Mouse (Mus musculus): ENCODE measurements around the gene Olfr91. TPM values are rescaled to one million over a fixed set of nuclear protein-coding genes. Genes with fewer than 3 reads are reported as not detected.
A peak's percentile ranks its signal among the peaks of the same experiment; 100 is the strongest.

Gene Olfr91
- polyA plus RNA-seq, 1 experiment: not detected

DNA sequence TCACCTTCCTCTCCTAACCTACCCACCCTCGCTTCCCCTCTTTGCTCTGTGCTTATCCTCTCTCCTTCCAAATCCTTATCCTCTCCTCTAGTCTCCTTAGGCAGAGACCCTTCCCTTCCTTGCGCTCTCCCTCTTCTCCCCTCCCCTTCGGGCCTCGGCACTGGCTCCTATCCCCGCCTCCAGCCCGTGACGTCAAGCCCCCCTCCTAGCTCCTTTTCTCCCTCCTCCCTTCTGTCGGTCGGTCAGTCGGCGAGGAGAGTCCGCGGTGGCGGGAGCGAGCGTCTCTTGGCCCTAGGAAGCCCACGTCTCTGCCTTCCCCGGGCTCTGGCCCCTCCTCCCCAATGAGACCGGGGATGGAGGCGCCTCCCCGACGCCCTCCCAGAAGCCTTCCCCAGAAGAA is 47.7 kb downstream of the Olfr91 start:
- no peak overlapping the region for H3K27ac ChIP-seq (ENCODE audit: insufficient read depth, low read length)
- peaks cover 16% of the 10 kb centered on the region for H3K4me1 ChIP-seq (ENCODE audit: control insufficient read depth, insufficient read depth, insufficient read length)
- peak in 1 of 2 experiments; percentile 41 for DNase-seq (ENCODE audit: low read depth in 1 of 2, low spot score in 2 of 2)
- TF ChIP-seq CTCF (IDR thresholded peaks at IDR 0.05; ENCODE audit: extremely low read depth, insufficient read depth, insufficient read length, insufficient replicate concordance) (no peak), POLR2A (IDR thresholded peaks at IDR 0.05; ENCODE audit: low read depth, low read length) (0 out of 2 replicates have a peak, but pooled peaks have one; percentile 4)
- 5% methylated on average over 22 of the region's 22 CpGs for WGBS
- peaks cover 3% of the 10 kb centered on the region; the same call in 1 of the 2 replicates for H3K36me3 ChIP-seq (ENCODE audit: control insufficient read depth, insufficient read depth, low read length)
- H3K4me3 ChIP-seq (ENCODE audit: extremely low read depth, insufficient read depth, insufficient read length): peak overlapping the region; percentile 43; the same call in 1 of the 2 replicates
- peaks cover 5% of the 10 kb centered on the region; the same call in 1 of the 2 replicates for H3K27me3 ChIP-seq (ENCODE audit: control insufficient read depth, insufficient read depth, low read length)

DNA sequence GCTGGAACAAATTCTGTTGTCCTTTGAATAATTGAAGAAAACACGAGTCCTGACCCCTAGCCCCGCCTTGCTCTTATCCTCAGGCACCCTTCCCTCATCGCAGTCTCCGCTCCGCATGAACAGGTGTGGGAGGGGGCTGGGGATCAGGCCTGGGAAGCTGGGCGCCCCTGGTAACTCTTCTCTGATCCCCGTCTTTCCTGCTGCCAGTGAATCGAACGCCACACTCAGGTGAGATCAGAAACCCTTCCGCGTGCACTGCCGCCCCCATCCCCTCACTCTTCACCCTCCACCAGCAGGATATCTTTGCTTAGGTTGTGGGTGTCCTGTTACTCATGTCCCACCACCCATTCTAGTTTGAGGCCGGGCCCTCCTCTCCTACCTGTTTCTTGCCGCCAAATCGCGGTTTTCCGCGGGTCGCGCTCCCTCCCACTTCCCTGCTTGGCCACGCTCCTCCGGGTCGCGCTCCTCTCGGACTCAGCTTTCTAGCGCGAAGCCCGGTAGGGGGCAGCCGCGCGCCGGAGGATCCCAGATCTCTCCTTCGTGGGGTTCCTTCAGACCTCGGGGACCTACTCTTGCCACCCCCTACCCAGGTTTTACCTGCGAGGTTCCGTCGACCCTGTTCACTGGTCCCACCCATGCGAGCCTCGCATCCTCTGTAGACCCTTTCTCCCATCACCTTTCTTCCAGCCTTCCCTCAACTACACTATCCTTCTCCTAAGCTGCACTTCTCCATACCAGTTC is 48.3 kb downstream of the Olfr91 start:
- DNase-seq (ENCODE audit: low read depth in 1 of 2, low spot score in 2 of 2): peak in 1 of 2 experiments; percentile 43
- Histone ChIP-seq H3K4me3 (ENCODE audit: extremely low read depth, insufficient read depth, insufficient read length) (peak overlapping the region; percentile 43; the same call in 1 of the 2 replicates), H3K36me3 (ENCODE audit: control insufficient read depth, insufficient read depth, low read length) (peaks cover 1% of the 10 kb centered on the region; the same call in 1 of the 2 replicates), H3K27me3 (ENCODE audit: control insufficient read depth, insufficient read depth, low read length) (peaks cover 5% of the 10 kb centered on the region; the same call in 1 of the 2 replicates), H3K27ac (ENCODE audit: insufficient read depth, low read length) (no peak overlapping the region), H3K4me1 (ENCODE audit: control insufficient read depth, insufficient read depth, insufficient read length) (peaks cover 16% of the 10 kb centered on the region)
- TF ChIP-seq POLR2A (IDR thresholded peaks at IDR 0.05; ENCODE audit: low read depth, low read length) (no peak), CTCF (IDR thresholded peaks at IDR 0.05; ENCODE audit: extremely low read depth, insufficient read depth, insufficient read length, insufficient replicate concordance) (peak; percentile 17; the same call in 1 of the 2 replicates)
- whole genome bisulfite sequencing: 18% methylated on average over 39 of the region's 39 CpGs

DNA sequence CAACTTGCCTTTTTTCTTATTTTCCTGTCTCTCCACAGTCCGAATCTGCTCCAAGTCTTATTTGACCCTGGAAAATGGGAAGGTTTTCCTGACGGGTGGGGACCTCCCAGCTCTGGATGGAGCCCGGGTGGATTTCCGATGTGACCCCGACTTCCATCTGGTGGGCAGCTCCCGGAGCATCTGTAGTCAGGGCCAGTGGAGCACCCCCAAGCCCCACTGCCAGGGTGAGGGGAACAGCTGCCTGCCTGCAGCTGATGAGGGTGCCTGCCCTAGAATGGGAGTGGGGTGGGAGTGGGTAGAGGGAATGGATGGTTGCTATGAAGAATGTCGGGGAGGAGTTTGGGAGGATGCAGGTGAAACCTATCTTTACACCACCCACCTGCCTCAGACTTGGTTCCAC is 49.7 kb downstream of the Olfr91 start:
- Histone ChIP-seq H3K27me3 (ENCODE audit: control insufficient read depth, insufficient read depth, low read length) (peaks cover 5% of the 10 kb centered on the region; the same call in 1 of the 2 replicates), H3K4me3 (ENCODE audit: extremely low read depth, insufficient read depth, insufficient read length) (no peak overlapping the region), H3K27ac (ENCODE audit: insufficient read depth, low read length) (no peak overlapping the region), H3K36me3 (ENCODE audit: control insufficient read depth, insufficient read depth, low read length) (no peaks in the 10 kb centered on the region), H3K4me1 (ENCODE audit: control insufficient read depth, insufficient read depth, insufficient read length) (peaks cover 16% of the 10 kb centered on the region)
- TF ChIP-seq POLR2A (IDR thresholded peaks at IDR 0.05; ENCODE audit: low read depth, low read length) (no peak), CTCF (IDR thresholded peaks at IDR 0.05; ENCODE audit: extremely low read depth, insufficient read depth, insufficient read length, insufficient replicate concordance) (no peak)
- 88% methylated on average over 7 of the region's 7 CpGs for WGBS
- no peak for DNase-seq (ENCODE audit: low read depth in 1 of 2, low spot score in 2 of 2)

DNA sequence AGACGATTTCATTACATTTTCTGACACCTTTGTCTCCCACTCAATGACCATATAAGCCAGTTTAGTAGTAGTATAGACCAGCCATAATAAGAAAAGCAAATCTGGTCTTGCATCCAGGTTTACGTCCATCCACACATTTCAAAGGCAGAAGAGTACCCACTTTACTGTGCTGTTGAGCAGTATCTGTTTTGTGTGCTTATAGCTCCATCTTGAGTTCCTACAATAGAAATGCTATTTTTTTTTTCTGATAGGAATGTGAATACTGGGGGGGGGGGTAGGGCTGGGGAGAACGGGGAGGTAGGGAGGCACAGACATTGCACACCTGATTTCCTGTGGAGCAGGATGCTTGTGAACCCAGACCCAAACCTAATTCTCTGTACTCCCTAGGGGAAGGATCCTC is 50.1 kb downstream of the Olfr91 start:
- 42% methylated on average over 3 of the region's 3 CpGs for WGBS
- H3K4me3 ChIP-seq (ENCODE audit: extremely low read depth, insufficient read depth, insufficient read length): no peak overlapping the region
- no peak overlapping the region for H3K27ac ChIP-seq (ENCODE audit: insufficient read depth, low read length)
- DNase-seq (ENCODE audit: low read depth in 1 of 2, low spot score in 2 of 2): no peak
- TF ChIP-seq CTCF (IDR thresholded peaks at IDR 0.05; ENCODE audit: extremely low read depth, insufficient read depth, insufficient read length, insufficient replicate concordance) (no peak), POLR2A (IDR thresholded peaks at IDR 0.05; ENCODE audit: low read depth, low read length) (no peak)
- H3K4me1 ChIP-seq (ENCODE audit: control insufficient read depth, insufficient read depth, insufficient read length): peaks cover 16% of the 10 kb centered on the region
- H3K36me3 ChIP-seq (ENCODE audit: control insufficient read depth, insufficient read depth, low read length): no peaks in the 10 kb centered on the region
- peaks cover 5% of the 10 kb centered on the region; the same call in 1 of the 2 replicates for H3K27me3 ChIP-seq (ENCODE audit: control insufficient read depth, insufficient read depth, low read length)

DNA sequence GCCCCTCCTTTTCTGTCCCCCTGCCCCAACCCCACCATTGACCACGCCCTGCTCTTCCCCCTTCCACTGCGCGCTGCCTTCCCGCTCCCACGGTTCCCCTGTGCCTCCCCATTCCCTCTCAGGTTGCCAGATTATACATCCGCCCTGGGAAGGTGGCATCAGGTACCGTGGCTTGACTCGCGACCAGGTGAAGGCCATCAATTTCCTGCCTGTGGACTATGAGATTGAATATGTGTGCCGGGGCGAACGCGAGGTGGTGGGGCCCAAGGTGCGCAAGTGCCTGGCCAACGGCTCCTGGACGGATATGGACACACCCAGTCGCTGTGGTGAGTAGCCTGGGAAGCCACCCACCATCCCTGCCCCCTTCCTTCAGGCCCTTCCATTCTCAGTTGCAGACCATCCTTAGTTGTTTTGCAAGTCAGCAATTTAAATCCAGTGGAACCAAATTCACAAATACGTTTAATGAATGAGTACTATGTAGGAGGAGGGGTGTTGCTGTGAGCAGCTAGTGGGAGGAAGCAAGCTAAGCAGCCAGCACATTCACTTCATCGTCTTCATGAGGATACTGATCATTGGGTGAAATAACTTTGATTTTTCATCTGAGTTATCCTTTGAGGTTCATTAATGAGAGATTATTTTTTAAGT is 50.6 kb downstream of the Olfr91 start:
- no peak for TF ChIP-seq POLR2A (IDR thresholded peaks at IDR 0.05; ENCODE audit: low read depth, low read length)
- no peak for TF ChIP-seq CTCF (IDR thresholded peaks at IDR 0.05; ENCODE audit: extremely low read depth, insufficient read depth, insufficient read length, insufficient replicate concordance)
- Histone ChIP-seq H3K27me3 (ENCODE audit: control insufficient read depth, insufficient read depth, low read length) (peaks cover 5% of the 10 kb centered on the region; the same call in 1 of the 2 replicates), H3K4me1 (ENCODE audit: control insufficient read depth, insufficient read depth, insufficient read length) (peaks cover 16% of the 10 kb centered on the region), H3K27ac (ENCODE audit: insufficient read depth, low read length) (no peak overlapping the region), H3K4me3 (ENCODE audit: extremely low read depth, insufficient read depth, insufficient read length) (no peak overlapping the region), H3K36me3 (ENCODE audit: control insufficient read depth, insufficient read depth, low read length) (no peaks in the 10 kb centered on the region)
- DNase-seq (ENCODE audit: low read depth in 1 of 2, low spot score in 2 of 2): no peak
- 89% methylated on average over 19 of the region's 19 CpGs for WGBS

DNA sequence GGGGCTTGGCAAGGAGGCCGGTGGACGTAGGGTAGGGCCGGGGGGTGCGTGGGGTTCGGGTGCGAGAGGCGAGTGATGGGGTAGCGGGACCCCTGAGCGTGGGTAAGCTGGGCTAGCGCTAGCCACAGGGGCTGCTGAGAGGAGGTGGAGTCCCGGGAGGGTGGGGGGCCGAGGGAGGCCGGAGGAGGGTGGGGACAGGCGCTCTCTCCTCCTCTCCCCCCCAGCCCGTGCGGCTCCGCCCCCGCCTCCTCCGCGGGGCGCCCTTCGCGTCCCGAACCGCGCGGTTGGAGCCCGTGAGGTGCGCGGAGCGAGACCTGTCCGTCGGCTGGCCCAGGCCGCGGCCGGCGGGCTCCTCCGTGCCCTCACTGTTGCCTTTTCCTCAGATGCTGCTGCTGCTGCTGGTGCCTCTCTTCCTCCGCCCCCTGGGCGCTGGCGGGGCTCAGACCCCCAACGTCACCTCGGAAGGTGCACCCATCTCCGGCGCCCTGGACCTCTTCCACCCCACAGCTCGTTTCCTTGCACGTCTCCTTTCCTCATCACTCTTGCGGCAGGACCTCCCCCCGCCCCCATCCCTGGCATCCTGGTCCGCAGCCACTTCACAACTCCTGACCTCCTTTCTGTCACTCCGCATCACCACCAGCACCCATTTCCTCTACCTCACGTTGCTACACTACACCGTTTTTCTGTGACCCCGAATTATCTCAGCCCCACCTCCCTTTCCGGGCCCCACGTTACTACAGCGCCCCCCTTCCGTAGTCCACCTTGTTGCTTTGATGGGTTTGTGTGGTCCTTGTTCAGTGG is 51.6 kb downstream of the Olfr91 start:
- Histone ChIP-seq H3K27ac (ENCODE audit: insufficient read depth, low read length) (peak overlapping the region; percentile 7; the same call in 1 of the 2 replicates), H3K27me3 (ENCODE audit: control insufficient read depth, insufficient read depth, low read length) (peaks cover 5% of the 10 kb centered on the region; the same call in 1 of the 2 replicates), H3K36me3 (ENCODE audit: control insufficient read depth, insufficient read depth, low read length) (no peaks in the 10 kb centered on the region), H3K4me1 (ENCODE audit: control insufficient read depth, insufficient read depth, insufficient read length) (peaks cover 16% of the 10 kb centered on the region), H3K4me3 (ENCODE audit: extremely low read depth, insufficient read depth, insufficient read length) (peak overlapping the region; percentile 74)
- no peak for TF ChIP-seq CTCF (IDR thresholded peaks at IDR 0.05; ENCODE audit: extremely low read depth, insufficient read depth, insufficient read length, insufficient replicate concordance)
- TF ChIP-seq POLR2A (IDR thresholded peaks at IDR 0.05; ENCODE audit: low read depth, low read length): no peak
- WGBS: 2% methylated on average over 46 of the region's 58 CpGs
- DNase-seq (ENCODE audit: low read depth in 1 of 2, low spot score in 2 of 2): peak; percentile 21 to 47

Measured in spleen, adult 2 months (tissue).